Mouse (Mus musculus) heart, postnatal 36 days (tissue): ENCODE measurements at regions not wholly inside any gene's neighbourhood (a gene's known extent, or its start where the extent isn't known, plus 50 kb on each side); places are given as distances from the start of the nearest gene placed in this dataset.

Experiments
- DNase-seq, 2 experiments: peaks; one replicate each; pipeline ENCODE4 v3.0.0; 2021 to 2022
- intact Hi-C: fragments of 180-260 bp; cut with DNase I; formaldehyde crosslinking; loops from one replicate; pipeline ENCODE4 v1.15.1; 2025

DNA sequence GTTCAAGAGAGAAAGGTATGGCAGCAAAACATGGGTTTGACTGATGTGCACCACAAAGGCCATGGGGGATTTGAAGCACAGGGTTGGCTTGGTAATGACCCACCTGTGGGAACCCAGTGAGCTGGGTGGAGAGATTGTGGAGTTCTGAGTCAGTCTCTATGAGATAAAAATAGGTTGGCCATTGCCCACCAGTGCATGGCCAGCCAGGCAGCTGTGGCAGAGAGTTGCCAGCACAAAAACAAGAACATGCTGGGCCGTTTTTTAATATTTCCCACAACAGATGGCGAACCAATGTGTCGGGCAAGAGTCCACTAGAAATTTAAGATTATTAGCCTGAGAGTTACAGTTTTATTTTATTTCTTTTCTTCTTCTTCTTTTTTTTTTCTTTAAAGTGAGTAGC is 205.6 kb upstream of the Arhgap24 start:
- intact Hi-C loops, result no loop called here
- no peak for DNase-seq

DNA sequence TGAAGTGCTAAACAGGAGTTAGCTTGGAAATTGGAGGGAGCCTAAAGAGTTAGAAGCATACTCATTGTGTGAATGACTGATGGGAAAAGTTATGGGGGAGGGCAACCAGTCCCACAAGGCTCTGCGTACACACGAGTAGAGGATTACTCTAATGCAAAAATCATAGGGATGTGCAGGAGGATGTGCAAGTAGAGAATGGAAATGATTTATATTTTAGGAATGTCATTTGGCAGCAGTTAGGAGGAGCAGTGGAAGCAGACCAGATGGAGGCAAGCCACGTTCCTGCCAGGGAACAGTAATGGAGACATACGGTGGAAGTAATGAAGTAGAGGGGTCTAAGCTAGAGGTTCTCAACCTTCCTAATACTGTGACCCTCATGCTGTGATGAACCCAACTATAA is 194.1 kb upstream of the Arhgap24 start:
- no peak for DNase-seq
- intact Hi-C loops, result no loop called here

DNA sequence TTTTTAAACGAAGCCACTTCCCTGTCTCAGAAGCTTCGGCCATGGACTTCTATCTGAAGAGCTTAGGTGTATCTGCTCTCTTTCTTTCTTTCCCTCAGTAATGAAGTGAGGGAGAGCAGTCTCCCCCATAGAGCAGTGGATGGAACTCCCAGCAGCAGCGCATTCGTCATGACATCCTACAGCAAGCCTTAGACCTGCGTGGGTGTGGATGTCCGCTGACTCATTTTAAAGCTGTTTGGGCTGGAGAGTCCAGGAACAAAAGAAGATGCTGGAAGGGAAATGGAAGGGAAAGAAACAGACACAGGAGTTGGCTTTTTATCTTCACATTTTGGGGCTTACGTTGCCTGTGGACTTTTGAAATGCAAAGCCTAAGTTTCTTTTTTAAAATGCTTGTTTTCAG is 190.3 kb upstream of the Arhgap24 start:
- intact Hi-C loops, result no loop called here
- DNase-seq, result no peak

DNA sequence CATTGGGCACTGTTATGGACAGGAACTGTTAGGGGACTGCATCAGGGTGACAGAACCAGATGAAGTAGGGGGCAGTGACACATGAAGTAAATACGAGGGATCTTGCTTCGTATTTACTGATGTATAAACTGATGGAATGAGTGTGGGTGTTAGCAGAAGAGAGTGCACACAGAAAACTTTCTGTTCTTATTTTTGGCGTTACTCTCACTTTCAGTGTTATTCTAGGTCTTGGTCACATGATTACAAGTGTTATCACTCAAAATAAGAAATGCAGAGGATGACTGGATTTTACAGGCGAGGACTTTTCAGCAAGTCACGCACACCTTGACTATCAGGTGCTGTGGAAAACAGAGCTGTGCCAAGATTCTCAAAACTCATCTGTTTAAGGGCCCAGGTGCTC is 185.6 kb upstream of the Arhgap24 start:
- no peak for DNase-seq
- intact Hi-C loops, result no loop called here

DNA sequence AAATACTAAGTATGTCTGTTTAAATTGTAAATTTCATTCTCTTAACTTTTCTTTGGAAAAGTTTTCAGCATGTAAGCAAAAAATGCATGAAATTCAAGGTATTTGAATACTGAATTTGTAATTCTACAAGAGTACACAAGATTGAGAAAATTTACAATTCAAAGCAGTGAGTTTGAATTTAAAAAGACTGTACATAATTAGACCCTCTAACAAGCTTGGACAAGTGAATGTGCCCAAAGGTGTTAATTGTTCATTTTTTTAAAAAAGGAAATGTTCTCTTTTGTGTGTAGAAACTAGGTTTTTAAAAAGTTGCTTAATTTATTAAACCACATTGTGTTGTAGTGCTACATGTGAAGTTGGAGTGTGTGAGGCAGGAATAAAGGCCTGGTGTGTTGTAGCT is 174.9 kb upstream of the Arhgap24 start:
- no peak for DNase-seq
- intact Hi-C loops, result no loop called here

DNA sequence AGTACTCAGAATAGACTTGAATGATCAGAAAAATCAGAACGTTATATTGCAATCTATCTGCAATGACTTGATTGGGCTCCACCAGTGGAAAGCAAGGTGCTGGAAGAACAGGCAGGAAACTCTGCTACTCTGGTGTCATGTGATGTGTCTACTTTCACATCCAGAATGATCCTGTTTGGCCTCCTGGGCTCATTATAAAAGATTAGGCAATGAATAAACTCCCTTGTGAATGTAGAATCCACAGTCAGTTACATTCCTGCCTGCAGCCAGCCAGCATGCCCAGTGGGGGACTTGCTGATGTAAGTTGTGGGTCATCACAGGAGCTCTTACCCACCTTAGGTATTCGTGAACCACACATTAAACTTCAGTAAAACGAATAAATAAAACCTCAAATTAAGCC is 174.5 kb upstream of the Arhgap24 start:
- intact Hi-C loops, result no loop called here

DNA sequence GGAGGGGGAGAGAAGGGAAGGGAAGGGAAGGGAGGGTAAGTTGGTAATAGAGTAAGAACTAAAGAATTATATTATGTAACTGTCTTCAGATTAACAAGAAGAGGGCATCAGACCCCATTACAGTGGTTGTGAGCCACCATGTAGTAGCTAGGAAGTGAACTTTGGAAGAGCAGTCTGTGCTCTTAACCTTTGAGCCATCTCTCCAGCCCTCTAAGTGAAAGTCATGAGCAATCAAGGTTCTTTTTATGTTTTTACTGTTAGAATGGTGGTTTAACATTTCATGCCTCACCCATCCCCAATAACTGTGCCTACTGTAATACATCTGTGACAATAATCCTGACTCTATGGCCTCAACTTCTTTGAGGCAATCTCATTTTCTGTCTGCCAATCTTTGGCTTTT is 169.6 kb upstream of the Arhgap24 start:
- intact Hi-C loops, result no loop called here
- no peak for DNase-seq

More for the DNA sequence above, 174.5 kb upstream of the Arhgap24 start:
- DNase-seq, result no peak

DNA sequence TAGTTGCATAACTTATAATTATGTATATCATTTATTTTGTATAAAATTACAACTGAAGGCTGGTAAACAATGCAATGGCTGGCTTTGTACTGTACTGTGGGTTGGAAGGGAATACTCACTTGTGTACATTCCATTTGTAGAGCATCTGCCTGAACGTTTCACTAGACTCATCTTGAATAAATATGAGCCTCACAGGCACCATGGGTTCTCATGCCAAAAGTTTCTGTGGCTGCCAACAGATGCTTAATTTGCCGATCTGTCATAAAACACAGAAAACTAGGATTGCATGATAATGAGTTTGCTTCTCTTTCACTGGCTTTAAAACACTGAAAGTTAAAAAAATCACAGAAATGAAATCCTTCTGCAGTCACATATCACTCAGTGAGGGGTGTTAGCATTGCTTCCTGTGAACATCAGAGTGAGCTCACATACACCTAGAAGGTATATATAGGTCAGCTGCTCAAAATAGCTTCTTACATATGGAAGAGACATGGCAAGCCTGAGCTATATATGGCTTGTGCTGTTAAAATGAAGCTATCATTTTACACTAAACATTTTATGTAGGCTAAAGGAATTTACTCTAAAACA is 152.9 kb upstream of the Arhgap24 start:
- intact Hi-C loops, result no loop called here
- no peak for DNase-seq

DNA sequence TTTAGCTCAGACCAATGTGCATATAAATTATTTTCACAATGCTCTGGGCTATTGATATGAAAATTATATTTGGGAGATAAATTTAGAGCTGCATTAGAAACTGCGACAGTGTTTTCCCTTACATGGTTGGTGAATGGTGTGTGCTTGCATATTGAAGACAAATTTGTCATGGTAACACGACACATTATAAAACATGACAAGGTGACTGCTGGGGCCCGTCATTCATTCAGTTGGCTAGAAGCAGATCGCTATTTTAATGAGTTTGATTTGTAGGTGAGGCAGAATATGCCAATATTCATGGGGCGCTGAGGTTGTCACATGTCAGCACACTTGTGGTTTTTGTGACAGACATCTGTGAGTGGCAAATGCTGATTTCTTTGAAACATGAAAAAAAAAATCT is 147.3 kb upstream of the Arhgap24 start:
- DNase-seq, result no peak
- intact Hi-C loops, result no loop called here

DNA sequence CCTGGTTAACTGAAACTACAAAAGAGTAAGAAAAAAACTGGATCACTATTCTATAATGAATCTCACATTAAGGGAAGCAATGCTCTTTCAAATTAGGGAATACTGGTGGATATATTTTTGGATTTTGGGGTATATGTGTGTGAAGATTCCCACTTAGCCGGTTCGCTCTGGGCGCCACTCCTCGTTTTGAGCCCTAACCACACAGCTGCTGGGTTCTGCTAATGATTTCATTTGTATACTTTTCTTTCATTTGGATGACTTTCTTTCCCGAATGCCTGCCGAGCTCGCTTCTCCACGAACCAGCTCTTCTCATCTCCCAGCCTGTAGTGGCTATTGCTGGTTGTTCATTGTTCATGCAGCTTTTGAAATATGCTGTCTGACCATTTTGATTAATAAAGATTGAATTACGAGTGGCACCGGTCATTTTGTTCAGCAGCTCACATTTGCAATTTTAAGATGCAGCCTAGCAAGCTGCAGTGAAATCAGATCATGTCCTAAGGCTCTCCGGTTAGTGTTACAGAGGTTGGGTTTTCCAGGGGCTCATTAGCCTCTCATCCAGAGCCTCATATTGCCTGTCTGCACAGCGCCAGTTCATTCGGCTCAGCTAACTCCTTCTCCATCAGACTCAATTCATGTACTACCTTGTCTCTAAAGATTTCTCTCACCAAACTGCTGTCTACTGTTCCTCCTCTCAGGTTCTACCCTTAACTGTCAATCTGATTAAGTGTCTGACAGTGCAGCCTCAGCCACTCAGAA is 146.6 kb upstream of the Arhgap24 start:
- no peak for DNase-seq
- intact Hi-C loops, result no loop called here

DNA sequence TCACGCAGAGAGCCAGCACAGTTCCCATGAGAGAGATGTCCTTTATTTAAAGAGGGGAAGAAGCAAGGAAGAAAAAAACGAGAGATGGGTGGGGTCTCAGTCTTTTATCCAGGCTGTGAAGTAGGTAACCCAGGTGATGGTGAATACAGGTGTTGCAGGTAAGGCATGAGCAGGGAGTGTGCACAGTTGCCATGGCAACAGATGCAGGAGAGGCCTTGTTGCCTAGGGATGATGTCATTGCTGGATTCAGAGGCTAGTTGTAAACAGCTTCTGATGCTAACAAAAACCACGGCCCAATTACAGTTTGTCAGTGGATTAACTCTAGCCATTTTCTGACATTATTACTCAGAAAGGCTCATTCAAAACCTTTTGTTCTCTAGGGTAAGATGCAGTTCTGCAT is 114.7 kb upstream of the Arhgap24 start:
- intact Hi-C loops, result no loop called here
- no peak for DNase-seq

DNA sequence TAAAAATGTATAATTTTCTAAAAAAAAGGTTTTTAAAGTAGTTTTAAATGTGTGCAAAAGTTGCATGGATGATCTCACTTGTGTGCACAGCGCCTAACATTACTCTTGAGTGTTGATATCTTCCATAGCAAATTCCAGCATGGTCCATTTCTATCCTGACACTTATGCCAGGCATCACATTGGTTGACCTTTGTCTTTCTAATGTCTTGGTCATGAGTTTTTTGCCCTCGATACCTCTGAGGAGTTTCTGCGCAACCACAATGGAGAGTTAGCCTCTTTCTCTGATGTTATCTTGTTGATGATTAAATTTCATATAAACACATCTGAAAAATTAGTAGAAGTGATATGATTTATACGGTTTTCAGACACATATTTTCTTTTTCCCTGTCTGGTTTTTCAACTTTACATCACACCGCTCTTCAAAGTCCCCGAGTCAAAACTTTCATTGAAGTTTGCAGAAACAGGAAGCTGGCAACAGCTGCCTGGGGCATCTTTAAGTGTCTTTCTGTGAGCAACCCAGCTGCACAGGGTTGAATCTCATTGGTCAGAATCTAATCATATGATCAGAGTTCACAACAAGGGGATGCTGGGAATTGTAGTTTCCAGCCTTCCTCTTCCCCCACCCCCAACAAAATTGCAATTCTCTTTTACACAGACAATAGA is 107.8 kb upstream of the Arhgap24 start:
- DNase-seq, result no peak
- intact Hi-C loops, result no loop called here

DNA sequence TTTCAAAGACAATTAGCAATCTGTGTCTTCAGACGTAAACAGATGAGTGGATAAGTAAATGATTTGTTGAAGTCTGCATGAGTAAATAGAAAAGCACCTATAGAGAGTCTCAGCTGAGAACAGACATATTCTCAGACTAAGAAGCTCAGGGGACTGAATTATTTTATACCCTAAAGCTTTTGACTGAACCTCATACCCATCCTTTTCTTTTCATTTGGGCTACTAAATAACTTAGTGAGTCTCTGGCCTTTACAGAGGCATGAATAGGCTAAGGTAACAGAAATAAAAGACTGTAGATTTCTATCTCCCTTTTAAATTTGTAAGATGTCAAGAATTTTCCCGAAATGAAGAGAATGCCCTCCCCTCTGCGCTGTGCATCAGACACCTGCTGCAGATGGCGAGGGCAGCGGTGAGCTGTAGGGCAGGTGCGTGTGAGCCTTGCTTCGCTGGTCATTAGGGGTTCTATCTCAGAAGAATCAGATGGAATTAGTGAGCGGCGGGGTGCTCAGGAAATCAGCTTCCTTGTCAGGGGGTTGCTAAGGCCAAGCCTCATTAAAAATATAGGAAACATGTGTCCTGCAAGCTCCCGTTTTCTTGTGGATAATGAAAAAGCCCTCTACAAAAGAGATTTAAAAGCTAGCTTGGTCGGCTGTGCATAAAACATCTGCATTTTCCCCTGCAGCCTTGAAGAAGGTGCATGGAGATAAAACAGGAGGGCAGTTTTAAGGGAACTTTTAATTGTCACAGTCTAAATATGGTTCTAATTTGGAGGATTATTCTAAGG is 107.0 kb upstream of the Arhgap24 start:
- DNase-seq, result no peak
- intact Hi-C loops, result no loop called here

DNA sequence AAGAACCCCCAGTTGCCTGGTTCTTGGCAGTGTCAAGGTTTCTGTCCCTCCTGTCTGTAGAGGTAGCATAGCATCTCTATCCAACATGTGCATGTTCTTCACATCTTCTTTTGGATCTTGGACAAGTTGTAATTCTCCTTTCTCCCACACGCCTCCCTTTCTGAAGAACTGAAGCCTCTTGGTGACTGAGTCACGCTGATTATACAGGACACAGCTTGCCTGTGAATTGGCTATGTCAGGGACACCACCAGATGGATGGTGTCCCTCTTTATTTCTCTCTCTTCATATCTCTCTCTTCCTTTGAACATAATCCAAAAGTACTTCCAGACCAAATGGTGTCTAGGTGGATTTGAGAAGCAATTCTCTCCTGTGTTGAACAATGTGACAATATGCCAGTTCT is 105.9 kb upstream of the Arhgap24 start:
- intact Hi-C loops, result no loop called here

DNA sequence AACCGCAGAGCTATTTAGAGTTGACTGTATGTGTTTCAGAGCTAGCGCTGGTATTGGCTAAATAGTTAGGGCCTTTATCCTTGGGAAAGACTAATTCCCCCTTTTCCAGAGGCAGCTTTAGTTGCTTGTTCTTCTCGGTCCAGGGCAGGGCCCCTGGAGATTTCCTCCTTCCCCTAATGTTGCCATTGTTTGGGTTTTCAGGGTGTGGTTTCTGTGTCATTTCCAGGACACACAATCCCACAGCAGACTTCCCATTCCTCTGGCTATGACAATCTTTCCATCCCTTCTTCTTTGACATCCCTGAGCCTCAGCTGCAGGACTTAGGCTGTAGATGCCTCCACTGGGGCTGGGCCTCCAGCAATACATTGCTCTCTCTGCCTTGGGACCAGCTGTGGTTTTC is 87.2 kb upstream of the Arhgap24 start:
- intact Hi-C loops, result no loop called here
- DNase-seq, result peak; percentile 10 to 16

More for the DNA sequence above, 105.9 kb upstream of the Arhgap24 start:
- DNase-seq, result no peak

DNA sequence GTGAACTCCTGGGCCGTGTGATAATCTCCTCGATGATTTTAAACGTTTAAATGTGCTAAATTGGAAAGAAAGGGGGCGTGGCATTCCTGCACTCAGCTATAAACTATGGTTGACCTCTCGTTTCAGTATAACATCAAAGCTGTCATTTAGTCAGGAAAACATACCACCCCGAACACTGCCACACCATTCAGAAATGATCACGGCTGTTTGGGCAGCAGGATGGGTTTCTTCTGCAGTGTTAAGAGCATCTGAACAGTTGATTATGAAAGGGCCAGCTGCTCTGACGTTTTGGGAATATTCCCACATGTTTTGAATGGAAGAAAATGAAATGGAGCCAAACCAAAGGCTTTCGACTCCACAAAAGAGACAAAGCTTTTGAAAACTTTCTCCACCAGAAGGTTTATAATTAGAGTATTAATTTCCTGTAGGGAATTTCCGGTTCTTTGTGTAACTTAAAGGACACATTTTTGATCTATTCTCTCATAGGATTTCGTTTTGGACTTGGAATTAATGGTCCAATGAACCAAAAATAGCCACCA is 85.5 kb upstream of the Arhgap24 start:
- intact Hi-C loops, result no loop called here
- peak in 1 of 2 experiments; percentile 25 for DNase-seq

DNA sequence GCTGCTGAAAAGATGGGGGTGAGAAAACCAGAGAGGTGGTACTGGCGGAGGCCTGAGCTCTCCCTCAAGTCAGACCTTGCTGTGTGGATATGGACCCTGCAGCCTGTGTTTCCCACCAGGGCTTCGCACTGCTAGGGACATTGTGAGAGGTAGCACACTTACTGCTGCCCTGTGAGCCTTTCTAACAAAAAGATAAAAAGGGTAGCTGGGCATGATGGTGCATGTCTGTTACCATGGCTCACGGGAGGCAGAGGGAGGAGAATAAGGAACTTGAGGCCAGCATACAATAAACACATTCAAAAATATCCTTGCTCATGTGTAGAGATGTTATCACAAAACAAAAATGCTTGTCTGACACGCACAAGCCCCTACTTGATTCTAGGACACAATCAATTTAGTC is 82.2 kb upstream of the Arhgap24 start:
- intact Hi-C loops, result no loop called here
- no peak for DNase-seq

DNA sequence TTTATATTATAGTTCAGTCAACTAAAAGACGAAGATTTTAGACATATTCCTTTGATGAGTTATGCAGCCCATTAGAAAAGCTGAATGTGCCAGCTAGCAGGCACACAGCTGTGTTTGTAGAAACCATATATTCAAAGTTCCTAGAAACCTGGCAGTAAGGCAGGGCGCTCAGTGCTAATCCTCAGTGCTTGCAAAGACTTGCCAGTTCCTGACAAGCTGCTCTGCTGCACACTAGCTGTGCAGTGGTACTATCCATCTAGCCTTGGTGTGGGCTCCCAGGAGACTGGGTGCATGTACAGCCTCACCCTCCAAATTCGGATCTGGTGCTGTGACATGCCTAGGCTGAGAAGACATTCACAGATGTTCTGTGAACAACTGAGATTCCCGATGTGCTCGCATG is 63.5 kb upstream of the Arhgap24 start:
- no peak for DNase-seq
- intact Hi-C loops, result no loop called here

DNA sequence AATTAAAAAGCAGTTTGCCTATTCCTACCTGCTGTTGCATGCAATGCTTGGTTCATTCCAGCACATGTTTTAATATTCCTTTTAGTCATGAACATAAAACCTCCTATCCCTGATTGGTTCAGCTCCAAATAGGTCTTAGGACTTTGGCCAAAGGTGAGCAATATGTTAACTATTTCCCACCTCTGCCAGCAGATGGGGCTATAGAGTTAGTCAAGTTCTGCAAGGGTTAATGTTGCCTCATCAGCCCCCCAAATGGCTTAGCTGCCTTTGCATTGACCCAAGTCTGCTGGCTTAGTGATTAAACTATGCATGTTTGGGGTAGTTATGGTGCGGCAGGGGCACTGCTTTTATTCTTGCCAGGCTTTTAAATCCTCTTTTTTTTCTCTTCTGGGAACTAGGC is 62.1 kb upstream of the Arhgap24 start:
- DNase-seq, result no peak
- intact Hi-C loops, result no loop called here

DNA sequence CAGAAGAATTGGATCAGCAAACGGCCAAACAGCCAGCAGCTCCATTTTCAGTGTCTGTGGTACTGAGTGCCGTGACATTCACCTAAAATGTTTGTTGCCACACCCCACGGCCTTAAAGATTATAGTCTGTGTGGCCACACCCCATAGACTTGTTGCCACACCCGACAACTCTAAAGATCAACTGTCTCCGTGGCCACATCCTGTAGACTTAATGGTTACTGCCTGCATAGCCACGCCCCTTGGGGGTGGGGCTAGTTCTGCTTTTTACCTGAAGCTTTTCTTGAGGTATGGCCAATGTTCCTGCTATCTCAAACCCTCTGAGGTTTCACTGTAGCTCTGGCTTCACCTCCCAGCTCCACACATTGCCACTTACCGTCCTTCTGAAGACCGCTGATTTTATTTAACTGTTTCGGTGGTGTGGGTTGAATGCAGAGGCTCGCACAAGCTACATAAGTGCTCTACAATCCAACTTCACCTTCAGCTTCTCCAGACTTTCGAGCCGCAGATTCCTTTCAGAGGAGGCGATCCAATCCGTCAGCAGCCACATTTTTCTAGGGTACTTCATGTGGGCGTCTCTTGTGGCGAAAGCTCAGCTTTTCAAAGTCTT is 56.5 kb upstream of the Arhgap24 start:
- intact Hi-C loops, result loop anchor here (5.0 kb wide), 1 partner anchor 268 kb away; no protein-coding TSS in a partner anchor
- no peak for DNase-seq

DNA sequence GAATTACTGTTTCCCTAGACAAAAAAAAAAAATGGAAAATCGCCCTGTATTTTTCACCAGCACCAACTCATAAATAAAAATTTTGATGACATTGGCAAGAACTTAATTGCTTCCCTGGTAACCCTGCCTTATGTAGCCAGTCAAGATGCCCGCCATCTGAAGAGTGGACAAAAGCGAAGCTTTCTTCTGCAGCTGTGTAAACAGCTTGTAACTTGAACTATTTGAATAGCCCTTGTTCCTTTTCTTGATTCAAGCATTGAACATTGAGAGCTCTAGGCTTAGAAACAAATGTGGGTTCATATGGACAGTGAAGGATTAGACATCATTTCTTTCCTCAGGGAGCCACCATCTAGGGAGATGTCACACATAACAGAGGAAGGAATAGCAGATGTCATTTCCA is 52.9 kb upstream of the Arhgap24 start:
- intact Hi-C loops, result no loop called here
- DNase-seq, result no peak
